Mouse (Mus musculus) gastrocnemius, adult 18-20 months (tissue): ENCODE results near the gene Misp. TPM values are rescaled to one million over a fixed set of nuclear protein-coding genes. Genes with fewer than 3 reads are reported as not detected.

Experiments used
- DNase-seq: peaks from one replicate; pipeline ENCODE4 v3.0.0; 2021; ENCODE audit warnings: low spot score
- microRNA-seq: library from miRNA; unstranded; fragments of <30 nt; microRNA quantifications from one replicate; pipeline ENCODE4 v1.2.0, GENCODE M21; 2021
- total RNA-seq, 2 experiments: library from RNA; stranded (reverse); gene quantifications; 2 replicates each; pipeline ENCODE4 v1.2.3; 2021

Misp gene
- total RNA-seq, 2 experiments from 2014 or later = 0.40 TPM; not detected in 1

- DNase-seq = no peak
These were observed 51.1 kb downstream of the Misp start for GRCm38 (mm10) chr10:79871845-79872244.

- DNase-seq = no peak
These were observed 52.1 kb downstream of the Misp start for GRCm38 (mm10) chr10:79872862-79873261.

GRCm38 (mm10) chr10:79873313-79873712 is 52.5 kb downstream of the Misp start:
- DNase-seq = no peak

GRCm38 (mm10) chr10:79873715-79874289 is 53.0 kb downstream of the Misp start:
- no peak for DNase-seq

GRCm38 (mm10) chr10:79874290-79874862 is 53.6 kb downstream of the Misp start, which contains the start of the genes Prtn3 and Plppr3:
Gene Prtn3, plus strand, starts transcription at chr10:79874476.
Gene Plppr3, minus strand, starts transcription at chr10:79874634.
- no peak for DNase-seq

GRCm38 (mm10) chr10:79877174-79877573 is 56.4 kb downstream of the Misp start:
- DNase-seq = no peak

- DNase-seq = peak; percentile 66
These were observed 57.0 kb downstream of the Misp start for GRCm38 (mm10) chr10:79877757-79878156.

- no peak for DNase-seq
These were observed 58.7 kb downstream of the Misp start for GRCm38 (mm10) chr10:79879527-79879926.

Small RNAs within 50 kb of the gene (microRNA-seq; reads per million reads assigned to microRNA genes)
- not detected for gene Mir6910

Other genes with a start within 250 kb of the Misp start
- not detected for gene Theg, start 233.7 kb upstream of the Misp start, total RNA-seq
- under 1 TPM; 0.41 to 0.55 TPM for gene C2cd4c, start 207.0 kb upstream of the Misp start, total RNA-seq
- gene Shc2, start 183.1 kb upstream of the Misp start, total RNA-seq = 10 to 100 TPM in 1 of 2 experiments, 1 to 10 TPM in 1; 7.5 to 10.0 TPM
- 100 to 1,000 TPM in 1 of 2 experiments, 10 to 100 TPM in 1; 42.1 to 178 TPM for gene Odf3l2, start 175.3 kb upstream of the Misp start, total RNA-seq
- gene Madcam1, start 156.4 kb upstream of the Misp start, total RNA-seq = not detected
- 10 to 100 TPM; 19.1 to 19.7 TPM for gene Tpgs1, start 151.6 kb upstream of the Misp start, total RNA-seq
- 100 to 1,000 TPM; 388 to 419 TPM for gene Cdc34, start 138.8 kb upstream of the Misp start, total RNA-seq
- gene Gzmm, start 132.0 kb upstream of the Misp start, total RNA-seq = 10 to 100 TPM in 1 of 2 experiments, 1 to 10 TPM in 1; 8.3 to 10.1 TPM
- 100 to 1,000 TPM; 540 to 773 TPM for gene Bsg, start 116.5 kb upstream of the Misp start, total RNA-seq
- gene Hcn2, start 104.4 kb upstream of the Misp start, total RNA-seq = under 1 TPM; 0.47 to 0.66 TPM
- 10 to 100 TPM; 31.9 to 36.7 TPM for gene Polrmt, start 74.4 kb upstream of the Misp start, total RNA-seq
- gene Fgf22, start 65.9 kb upstream of the Misp start, total RNA-seq = not detected
- 10 to 100 TPM; 49.5 to 54.5 TPM for gene Rnf126, start 54.0 kb upstream of the Misp start, total RNA-seq
- 1 to 10 TPM; 1.2 to 1.9 TPM for gene Fstl3, start 43.7 kb upstream of the Misp start, total RNA-seq
- not detected for gene Prss57, start 30.0 kb upstream of the Misp start, total RNA-seq
- gene Palm, start 27.4 kb upstream of the Misp start, total RNA-seq = 10 to 100 TPM; 11.1 to 22.9 TPM
- gene Ptbp1, start 33.4 kb downstream of the Misp start, total RNA-seq = 10 to 100 TPM; 12.7 to 22.7 TPM
- not detected for gene Prtn3, start 53.5 kb downstream of the Misp start, total RNA-seq
- gene Plppr3, start 53.6 kb downstream of the Misp start, total RNA-seq = under 1 TPM; 0.11 to 0.17 TPM
- gene Elane, start 65.3 kb downstream of the Misp start, total RNA-seq = not detected
- 100 to 1,000 TPM in 1 of 2 experiments, 10 to 100 TPM in 1; 46.0 to 111 TPM for gene Cfd, start 69.9 kb downstream of the Misp start, total RNA-seq
- gene Med16, start 87.9 kb downstream of the Misp start, total RNA-seq = 10 to 100 TPM; 31.2 to 32.8 TPM
- gene Gm26602, start 89.9 kb downstream of the Misp start, total RNA-seq = not detected
- gene Kiss1r, start 96.0 kb downstream of the Misp start, total RNA-seq = under 1 TPM; 0.21 TPM
- 100 to 1,000 TPM; 114 to 115 TPM for gene R3hdm4, start 100.2 kb downstream of the Misp start, total RNA-seq
- gene Arid3a, start 106.1 kb downstream of the Misp start, total RNA-seq = 1 to 10 TPM; 1.5 to 1.7 TPM
- 10 to 100 TPM; 21.0 to 22.9 TPM for gene Wdr18, start 139.2 kb downstream of the Misp start, total RNA-seq
- gene Grin3b, start 149.7 kb downstream of the Misp start, total RNA-seq = under 1 TPM; 0.32 to 0.59 TPM
- 10 to 100 TPM; 68.7 to 84.2 TPM for gene Tmem259, start 163.3 kb downstream of the Misp start, total RNA-seq
- 10 to 100 TPM in 1 of 2 experiments, 1 to 10 TPM in 1; 5.2 to 10.5 TPM for gene Cnn2, start 167.6 kb downstream of the Misp start, total RNA-seq
- gene Abca7, start 175.5 kb downstream of the Misp start, total RNA-seq = 1 to 10 TPM; 6.6 to 7.6 TPM
- 1 to 10 TPM in 1 of 2 experiments, under 1 TPM in 1; 0.75 to 1.3 TPM for gene Arhgap45, start 195.7 kb downstream of the Misp start, total RNA-seq
- 10 to 100 TPM; 44.3 to 46.2 TPM for gene Polr2e, start 218.8 kb downstream of the Misp start, total RNA-seq
- 100 to 1,000 TPM; 631 to 739 TPM for gene Gpx4, start 226.2 kb downstream of the Misp start, total RNA-seq